Mouse (Mus musculus): ENCODE data around the gene Nmd3. TPM values are rescaled to one million over a fixed set of nuclear protein-coding genes. Genes with fewer than 3 reads are reported as not detected.

The Nmd3 gene
- total RNA-seq, 2 experiments from 2014 or later: 78.9 to 92.6 TPM

GRCm38 (mm10) chr3:69763630-69764565 is 42.1 kb downstream of the Nmd3 start:
- no peak for DNase-seq

- DNase-seq: no peak
These were observed 43.4 kb downstream of the Nmd3 start for GRCm38 (mm10) chr3:69765206-69765605.

- DNase-seq: no peak
These were observed 47.4 kb downstream of the Nmd3 start for GRCm38 (mm10) chr3:69769150-69769549.

- no peak for DNase-seq
These were observed 51.6 kb downstream of the Nmd3 start for GRCm38 (mm10) chr3:69773356-69773755.

GRCm38 (mm10) chr3:69779246-69779796 is 57.5 kb downstream of the Nmd3 start:
- no peak for DNase-seq

- no peak for DNase-seq
These were observed 71.1 kb downstream of the Nmd3 start for GRCm38 (mm10) chr3:69792823-69793417.

GRCm38 (mm10) chr3:69797533-69797932 is 75.7 kb downstream of the Nmd3 start:
- no peak for DNase-seq

GRCm38 (mm10) chr3:69797969-69798368 is 76.2 kb downstream of the Nmd3 start:
- no peak for DNase-seq

GRCm38 (mm10) chr3:69799096-69799495 is 77.3 kb downstream of the Nmd3 start:
- no peak for DNase-seq

GRCm38 (mm10) chr3:69800829-69801384 is 79.1 kb downstream of the Nmd3 start:
- no peak for DNase-seq

GRCm38 (mm10) chr3:69803137-69803536 is 81.4 kb downstream of the Nmd3 start:
- no peak for DNase-seq

Other genes starting within 250 kb of the Nmd3 start
- 10 to 100 TPM; 14.1 to 15.9 TPM for gene B3galnt1, start 123.0 kb upstream of the Nmd3 start, total RNA-seq (2021)
- not detected for gene Sptssb, start 138.0 kb downstream of the Nmd3 start, total RNA-seq (2021)

Measured in adrenal gland, postnatal 10 days (tissue).